Mouse (Mus musculus) forebrain, postnatal 0 days (tissue): ENCODE results near the gene Mef2b. TPM values are rescaled to one million over a fixed set of nuclear protein-coding genes. Genes with fewer than 3 reads are reported as not detected.

ENCODE experiments used
- ATAC-seq: fragments of 200-750 bp; cut with Nextera tagmentation; 2 replicates; pipeline ENCODE4 v1.8.0; 2017; ENCODE audit warnings: mild to moderate bottlenecking, moderate library complexity
- DNase-seq: peaks from one replicate; pipeline ENCODE4 v3.0.0-alpha.2; 2015
- H3K27ac ChIP-seq: fragments of 300-500 bp; sonication (generic); 2 replicates; pipeline ENCODE4 v1.5.1; 2014; ENCODE audit warnings: low read depth, mild to moderate bottlenecking, antibody characterized with exemption, low read length, moderate library complexity, mixed read lengths
- H3K27me3 ChIP-seq: fragments of 300-500 bp; sonication (generic); 2 replicates; pipeline ENCODE4 v1.6.1; 2014; ENCODE audit warnings: mild to moderate bottlenecking, low read length, mixed read lengths; ENCODE audit not compliant: insufficient read depth
- H3K36me3 ChIP-seq: fragments of 300-500 bp; sonication (generic); 2 replicates; pipeline ENCODE4 v1.6.1; 2014; ENCODE audit warnings: mild to moderate bottlenecking, moderate library complexity; ENCODE audit not compliant: insufficient read depth
- H3K4me1 ChIP-seq: fragments of 300-500 bp; sonication (generic); 2 replicates; pipeline ENCODE4 v1.6.1; 2014; ENCODE audit warnings: antibody characterized with exemption; ENCODE audit not compliant: insufficient read depth
- H3K4me2 ChIP-seq: fragments of 300-500 bp; sonication (generic); 2 replicates; pipeline ENCODE4 v1.6.1; 2014; ENCODE audit warnings: low read depth, mild to moderate bottlenecking, moderate library complexity
- H3K4me3 ChIP-seq: fragments of 300-500 bp; sonication (generic); 2 replicates; pipeline ENCODE4 v1.5.1; 2014; ENCODE audit warnings: low read depth, low read length, mixed read lengths
- H3K9ac ChIP-seq: fragments of 300-500 bp; sonication (generic); 2 replicates; pipeline ENCODE4 v1.6.1; 2014; ENCODE audit warnings: mild to moderate bottlenecking
- H3K9me3 ChIP-seq: fragments of 300-500 bp; sonication (generic); 2 replicates; pipeline ENCODE4 v1.6.1; 2016; ENCODE audit warnings: low read length
- CTCF ChIP-seq: sonication (generic); IDR thresholded peaks from 2 replicates; pipeline ENCODE4 v1.5.1; 2016; ENCODE audit warnings: antibody characterized with exemption, control low read depth, low read depth
- WGBS: fragments of 180-500 bp; shearing (Covaris S2); extraction: QIAGEN DNeasy Blood & Tissue Kit; methylation state at CpG from one replicate; pipeline ENCODE4 v1.1.7; 2014; 5-methylcytosine and 5-hydroxymethylcytosine counted together
- polyA plus RNA-seq: library from polyadenylated mRNA; unstranded; fragments of >200 nt; fragmentation: Nextera tagmentation; extraction: Ambion mirVana; gene quantifications from 2 replicates; pipeline ENCODE4 v1.2.1, GENCODE M21; 2015
- total RNA-seq: library from RNA; depleted of rRNA; stranded (reverse); fragments of >200 nt; gene quantifications from 2 replicates; pipeline ENCODE4 v1.2.3, GENCODE M21; 2014; rRNA removed

Mef2b gene
- total RNA-seq (0.90 TPM in 1 of 2 replicates, not detected in the other), polyA plus RNA-seq (1.3 and 1.7 TPM in 2 replicates)

GRCm38 (mm10) chr8:70139026-70139857, at the start of gene Mef2b, which contains the start of the genes Rfxank and Borcs8:
Gene Mef2b (plus strand): TSS chr8:70139711.
Gene Rfxank (minus strand): TSS chr8:70139154.
Gene Borcs8 (plus strand): TSS chr8:70139499.
- H3K4me2 ChIP-seq = peak within 1 kb of the TSS; percentile 67
- H3K4me1 ChIP-seq = peaks cover 16% of the 10 kb centered on the region
- H3K9me3 ChIP-seq = no peaks in the 10 kb centered on the region
- peak within 1 kb of the TSS; percentile 75 for H3K4me3 ChIP-seq
- H3K27me3 ChIP-seq = no peaks in the 10 kb centered on the region
- H3K27ac ChIP-seq = peak within 1 kb of the TSS; percentile 89
- peak within 1 kb of the TSS; percentile 83 for H3K9ac ChIP-seq
- no peak for TF ChIP-seq CTCF
- peaks cover 22% of the 10 kb centered on the region; the same call in 1 of the 2 replicates for H3K36me3 ChIP-seq
- peak; percentile 98 for ATAC-seq
- DNase-seq = peak; percentile 100
- WGBS = under 1% methylated on average over 46 of the region's 46 CpGs

DNA sequence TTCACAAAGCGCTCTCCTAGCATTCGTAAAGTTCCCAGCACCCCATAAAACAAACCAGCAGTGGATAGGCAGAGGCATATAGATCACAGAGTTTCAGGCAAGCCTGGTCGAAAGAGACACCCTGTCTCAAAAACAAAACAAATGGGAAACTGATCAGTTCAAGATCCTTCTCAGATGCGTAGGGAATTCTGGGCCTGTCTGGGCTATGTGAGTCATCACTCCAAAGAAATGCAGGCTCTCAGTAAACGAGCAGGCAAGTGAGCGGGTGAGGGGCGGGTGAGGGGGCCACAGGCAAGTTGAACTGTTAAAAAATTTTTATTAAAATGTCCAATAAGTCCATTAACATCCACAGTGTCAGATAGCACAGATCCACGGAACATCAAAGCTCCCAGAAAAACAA, 46.7 kb upstream of the Mef2b start:
- no peak overlapping the region for H3K27ac ChIP-seq
- DNase-seq (no peak), ATAC-seq (no peak)
- H3K4me3 ChIP-seq = no peak overlapping the region
- WGBS = 66% methylated on average over 8 of the region's 8 CpGs
- H3K4me1 ChIP-seq = peaks cover 9% of the 10 kb centered on the region; the same call in 1 of the 2 replicates
- H3K9ac ChIP-seq = no peak overlapping the region
- H3K27me3 ChIP-seq = no peaks in the 10 kb centered on the region; the same call in 1 of the 2 replicates
- peaks cover 36% of the 10 kb centered on the region for H3K36me3 ChIP-seq
- H3K9me3 ChIP-seq = no peaks in the 10 kb centered on the region
- TF ChIP-seq CTCF = no peak
- no peak overlapping the region for H3K4me2 ChIP-seq

- no peaks in the 10 kb centered on the region for H3K9me3 ChIP-seq
- no peaks in the 10 kb centered on the region for H3K4me1 ChIP-seq
- no peak for TF ChIP-seq CTCF
- H3K9ac ChIP-seq = no peak overlapping the region
- no peak overlapping the region for H3K4me2 ChIP-seq
- H3K27ac ChIP-seq = no peak overlapping the region
- peaks cover 92% of the 10 kb centered on the region for H3K36me3 ChIP-seq
- no peak for ATAC-seq
- no peaks in the 10 kb centered on the region for H3K27me3 ChIP-seq
- no peak for DNase-seq
- no peak overlapping the region for H3K4me3 ChIP-seq
- WGBS = 79% methylated on average over 8 of the region's 8 CpGs
Measured at GRCm38 (mm10) chr8:70099276-70099675, 40.2 kb upstream of the Mef2b start.

GRCm38 (mm10) chr8:70100241-70100640, 39.3 kb upstream of the Mef2b start:
- Histone ChIP-seq H3K4me3 (no peak overlapping the region), H3K4me2 (no peak overlapping the region)
- TF ChIP-seq CTCF = no peak

GRCm38 (mm10) chr8:70104506-70104905, 35.0 kb upstream of the Mef2b start:
- Histone ChIP-seq H3K4me3 (no peak overlapping the region), H3K36me3 (peaks cover 81% of the 10 kb centered on the region), H3K9ac (no peak overlapping the region), H3K27me3 (no peaks in the 10 kb centered on the region), H3K27ac (no peak overlapping the region), H3K9me3 (no peaks in the 10 kb centered on the region), H3K4me1 (no peaks in the 10 kb centered on the region), H3K4me2 (no peak overlapping the region)
- WGBS = 15% methylated on average over 6 of the region's 6 CpGs
- no peak for DNase-seq
- peak; percentile 64 for TF ChIP-seq CTCF
- peak; percentile 54 for ATAC-seq

More at GRCm38 (mm10) chr8:70100241-70100640, 39.3 kb upstream of the Mef2b start:
- Histone ChIP-seq H3K27me3 (no peaks in the 10 kb centered on the region), H3K4me1 (no peaks in the 10 kb centered on the region), H3K27ac (no peak overlapping the region), H3K9ac (no peak overlapping the region), H3K36me3 (peaks cover 90% of the 10 kb centered on the region), H3K9me3 (no peaks in the 10 kb centered on the region)
- no peak for DNase-seq
- WGBS = 90% methylated on average over 8 of the region's 8 CpGs
- ATAC-seq = no peak

- Histone ChIP-seq H3K4me3 (no peak overlapping the region), H3K9me3 (no peaks in the 10 kb centered on the region), H3K27ac (no peak overlapping the region), H3K4me1 (no peaks in the 10 kb centered on the region), H3K4me2 (no peak overlapping the region), H3K9ac (no peak overlapping the region), H3K36me3 (peaks cover 81% of the 10 kb centered on the region), H3K27me3 (no peaks in the 10 kb centered on the region)
- DNase-seq (no peak), ATAC-seq (no peak)
- TF ChIP-seq CTCF = no peak
- WGBS = 75% methylated on average over 7 of the region's 7 CpGs
Measured at GRCm38 (mm10) chr8:70104922-70105321, 34.6 kb upstream of the Mef2b start.

DNA sequence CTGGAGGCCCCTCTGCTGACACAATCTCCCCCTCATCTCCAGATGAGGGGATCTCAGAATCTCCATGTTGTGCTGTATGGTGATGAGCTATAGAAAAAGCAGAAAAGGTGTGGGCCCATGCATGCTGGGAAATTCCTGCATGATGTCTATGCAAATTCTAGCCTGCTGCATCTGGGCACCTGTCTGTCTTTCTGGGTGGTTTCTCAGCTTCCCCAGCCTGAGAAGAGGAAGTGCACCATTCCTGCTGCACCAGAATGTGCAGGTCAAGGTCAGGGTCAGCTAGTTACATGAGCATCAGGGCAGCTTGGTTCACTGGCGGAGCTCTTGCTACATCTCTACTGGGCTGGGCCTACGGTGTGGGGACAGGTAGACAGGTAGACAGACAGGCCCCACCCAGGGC, 29.1 kb upstream of the Mef2b start:
- Histone ChIP-seq H3K27me3 (no peaks in the 10 kb centered on the region), H3K36me3 (peaks cover 90% of the 10 kb centered on the region), H3K4me2 (no peak overlapping the region), H3K4me3 (no peak overlapping the region), H3K9ac (no peak overlapping the region), H3K27ac (no peak overlapping the region), H3K4me1 (no peaks in the 10 kb centered on the region), H3K9me3 (no peaks in the 10 kb centered on the region)
- ATAC-seq (no peak), DNase-seq (no peak)
- TF ChIP-seq CTCF = no peak
- 95% methylated on average over 2 of the region's 2 CpGs for WGBS
